Mouse (Mus musculus): ENCODE measurements around the gene Ascl5. TPM values are rescaled to one million over a fixed set of nuclear protein-coding genes. Genes with fewer than 3 reads are reported as not detected.

The Ascl5 gene
- polyA plus RNA-seq, 1 experiment from 2014 or later, result not detected

DNA sequence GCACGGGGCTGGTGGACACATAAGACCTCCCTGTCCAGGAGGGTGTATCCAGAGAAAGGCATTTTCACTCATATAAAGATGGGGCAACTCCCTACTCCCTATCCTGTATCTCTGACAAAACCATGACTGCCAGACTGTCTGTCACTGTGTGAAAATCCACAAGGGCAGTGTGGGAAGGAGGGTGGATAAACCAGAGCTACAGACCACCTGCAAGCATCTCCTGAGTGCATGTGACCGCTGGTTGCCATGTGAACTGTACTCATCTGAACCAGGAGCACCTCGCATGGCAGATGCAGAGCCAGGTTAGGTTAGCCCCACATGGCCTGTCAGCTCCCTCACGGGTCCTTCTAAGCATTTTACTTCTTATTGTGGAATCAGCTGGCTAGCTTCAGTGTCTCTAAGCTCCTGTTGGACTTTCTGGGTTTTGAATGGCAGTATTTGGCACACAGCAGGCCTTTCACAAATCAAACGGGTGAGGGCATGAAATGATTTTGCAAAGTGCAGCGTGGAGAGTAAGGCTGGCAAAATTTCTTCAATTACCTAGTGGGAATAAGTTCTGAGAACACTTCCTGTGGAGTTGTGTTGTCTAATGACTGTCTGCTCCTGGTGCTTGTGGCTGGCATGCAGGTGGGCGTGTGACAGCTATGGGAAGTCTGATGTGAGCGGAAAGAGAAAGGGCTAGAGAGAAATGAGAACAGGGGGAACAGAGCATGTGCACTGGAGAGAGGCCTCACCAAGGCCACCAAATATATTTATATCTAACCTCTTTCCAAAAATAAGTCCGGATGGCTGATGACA lies 39.0 kb downstream of the Ascl5 start:
- WGBS, result 79% methylated on average over 9 of the region's 9 CpGs
- no peaks in the 10 kb centered on the region for H3K4me1 ChIP-seq
- H3K9me3 ChIP-seq, result no peaks in the 10 kb centered on the region
- H3K9ac ChIP-seq, result no peak overlapping the region
- no peaks in the 10 kb centered on the region; the same call in 1 of the 2 replicates for H3K27me3 ChIP-seq (replicated peaks)
- H3K4me2 ChIP-seq (replicated peaks), result no peak overlapping the region
- H3K4me3 ChIP-seq, result no peak overlapping the region
- ATAC-seq (ENCODE audit: low FRiP score, low read depth), result no peak
- no peaks in the 10 kb centered on the region for H3K36me3 ChIP-seq
- H3K27ac ChIP-seq, result no peak overlapping the region

DNA sequence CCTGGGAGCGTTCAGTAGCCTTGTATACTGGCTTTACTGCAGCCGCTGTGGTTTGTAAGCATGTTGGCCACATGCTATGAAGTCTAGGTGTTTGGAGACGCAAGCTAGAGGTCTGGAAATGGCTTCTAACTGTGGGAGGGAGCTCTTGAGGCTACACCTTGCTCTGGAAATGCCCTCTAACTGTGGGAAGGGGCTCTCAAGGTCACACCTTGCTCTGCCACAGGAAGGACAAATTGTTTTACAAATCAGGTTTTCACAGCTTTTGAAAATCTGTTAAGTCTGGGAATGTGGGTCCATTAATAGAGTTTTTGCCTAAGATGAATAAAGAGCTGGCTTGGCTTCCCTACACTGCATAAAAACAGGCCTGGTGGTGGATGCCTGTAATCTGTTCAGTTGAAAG lies 43.1 kb downstream of the Ascl5 start:
- H3K36me3 ChIP-seq, result no peaks in the 10 kb centered on the region
- H3K27ac ChIP-seq, result no peak overlapping the region
- no peaks in the 10 kb centered on the region for H3K9me3 ChIP-seq
- ATAC-seq (ENCODE audit: low FRiP score, low read depth), result no peak
- H3K4me1 ChIP-seq, result no peaks in the 10 kb centered on the region
- no peaks in the 10 kb centered on the region; the same call in 1 of the 2 replicates for H3K27me3 ChIP-seq (replicated peaks)
- H3K4me3 ChIP-seq, result no peak overlapping the region
- WGBS, result 85% methylated on average over 3 of the region's 3 CpGs
- H3K9ac ChIP-seq, result no peak overlapping the region
- H3K4me2 ChIP-seq (replicated peaks), result no peak overlapping the region

DNA sequence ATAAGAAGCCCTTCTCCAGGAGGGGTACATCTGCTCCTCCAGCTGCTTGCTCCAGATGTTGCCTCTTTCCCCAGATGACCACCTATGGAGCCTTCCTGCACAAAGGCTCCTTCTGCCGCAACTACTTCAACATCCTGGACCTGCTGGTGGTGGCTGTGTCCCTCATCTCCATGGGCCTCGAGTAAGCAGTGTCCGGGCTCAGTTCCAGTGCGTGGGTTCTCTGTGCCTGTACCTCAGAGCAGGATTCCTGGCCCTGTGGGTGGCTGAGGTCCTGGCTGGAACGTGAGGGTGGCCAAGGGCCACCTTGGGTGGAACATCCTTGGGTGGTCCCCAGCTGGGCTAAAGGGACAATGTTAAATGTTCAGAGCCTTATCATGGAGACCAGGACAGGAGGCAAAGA lies 44.2 kb downstream of the Ascl5 start:
- Histone ChIP-seq H3K9ac (no peak overlapping the region), H3K36me3 (no peaks in the 10 kb centered on the region), H3K9me3 (no peaks in the 10 kb centered on the region), H3K4me2 (replicated peaks) (no peak overlapping the region), H3K4me3 (no peak overlapping the region), H3K27ac (no peak overlapping the region), H3K27me3 (replicated peaks) (no peaks in the 10 kb centered on the region; the same call in 1 of the 2 replicates), H3K4me1 (no peaks in the 10 kb centered on the region)
- 83% methylated on average over 5 of the region's 5 CpGs for WGBS
- no peak for ATAC-seq (ENCODE audit: low FRiP score, low read depth)

Other genes with a start within 250 kb of the Ascl5 start
- gene Lad1, start 232.2 kb upstream of the Ascl5 start, polyA plus RNA-seq (2016; fragmentation: Nextera tagmentation; extraction: Ambion mirVana), result 0.68 and 0.75 TPM in 2 replicates
- gene Tnnt2, start 214.4 kb upstream of the Ascl5 start, polyA plus RNA-seq (2016; fragmentation: Nextera tagmentation; extraction: Ambion mirVana), result 13.3 and 19.4 TPM in 2 replicates
- gene Pkp1, start 131.6 kb upstream of the Ascl5 start, polyA plus RNA-seq (2016; fragmentation: Nextera tagmentation; extraction: Ambion mirVana), result 0.11 and 0.25 TPM in 2 replicates
- not detected in 2 replicates for gene Igfn1, start 44.5 kb upstream of the Ascl5 start, polyA plus RNA-seq (2016; fragmentation: Nextera tagmentation; extraction: Ambion mirVana)
- 151 and 152 TPM in 2 replicates for gene Tmem9, start 42.7 kb upstream of the Ascl5 start, polyA plus RNA-seq (2016; fragmentation: Nextera tagmentation; extraction: Ambion mirVana)
- gene Cacna1s, start 1.9 kb downstream of the Ascl5 start, polyA plus RNA-seq (2016; fragmentation: Nextera tagmentation; extraction: Ambion mirVana), result 0.81 and 0.93 TPM in 2 replicates
- gene Kif21b, start 80.6 kb downstream of the Ascl5 start, polyA plus RNA-seq (2016; fragmentation: Nextera tagmentation; extraction: Ambion mirVana), result 35.9 and 37.1 TPM in 2 replicates
- gene Mroh3, start 162.0 kb downstream of the Ascl5 start, polyA plus RNA-seq (2016; fragmentation: Nextera tagmentation; extraction: Ambion mirVana), result 0.49 TPM in 1 of 2 replicates, not detected in the other
- 10.3 and 10.6 TPM in 2 replicates for gene Inava, start 183.5 kb downstream of the Ascl5 start, polyA plus RNA-seq (2016; fragmentation: Nextera tagmentation; extraction: Ambion mirVana)
- not detected in 2 replicates for gene Gpr25, start 210.1 kb downstream of the Ascl5 start, polyA plus RNA-seq (2016; fragmentation: Nextera tagmentation; extraction: Ambion mirVana)